ENCODE assay signal across 9 mouse cellular contexts in genomic region chr4:152360855-152361254, GRCm38 (mm10). TPM values are rescaled to one million over a fixed set of nuclear protein-coding genes. Genes with fewer than 3 reads are reported as not detected.
A peak's percentile ranks its signal among the peaks of the same experiment; 100 is the strongest.
DNase-seq lines count a peak whose midpoint lies in the region; ATAC-seq and TF ChIP-seq lines count a peak whose summit lies in the region.
"Had no signal": no experiment of that assay in that cellular context is flagged by ENCODE, and none has a peak within 500 bp of the region (broad histone marks: within the 10 kb centered on the region; RNA-seq: fewer than 3 reads in every experiment).

No protein-coding gene starts in this region.

- no peaks in the 10 kb centered on the region for H3K79me2 ChIP-seq in heart, adult 2 months (replicated peaks; ENCODE audit: control insufficient read depth, insufficient read depth, low read length)

- intact Hi-C loops in heart, adult 2 months (cut with DNase I) = no loop called here

- H3K27me3 ChIP-seq in heart, embryonic 13.5 days (replicated peaks) = peaks cover 68% of the 10 kb centered on the region
- H3K27me3 ChIP-seq in heart, adult 2 months (ENCODE audit: control insufficient read depth, insufficient read depth, low read length) = peaks cover 6% of the 10 kb centered on the region; the same call in 1 of the 2 replicates
- H3K27me3 ChIP-seq in intestine, embryonic 16.5 days (replicated peaks; ENCODE audit: control insufficient read depth, insufficient read depth, low read length) = peaks cover 10% of the 10 kb centered on the region
- H3K27me3 ChIP-seq in megakaryocyte, embryonic 14.5 days (replicated peaks) = peaks cover 49% of the 10 kb centered on the region

- WGBS in heart, embryonic 13.5 days = 2% methylated on average over 24 of the region's 24 CpGs
- WGBS in heart, adult 2 months = 4% methylated on average over 24 of the region's 24 CpGs
- WGBS in intestine, embryonic 16.5 days = 2% methylated on average over 24 of the region's 24 CpGs

- H3K36me3 ChIP-seq in heart, embryonic 13.5 days = no peaks in the 10 kb centered on the region
- H3K36me3 ChIP-seq in heart, adult 2 months (ENCODE audit: control insufficient read depth, insufficient read depth, low read length) = no peaks in the 10 kb centered on the region
- H3K36me3 ChIP-seq in intestine, embryonic 16.5 days (ENCODE audit: control insufficient read depth, insufficient read depth, low read length) = no peaks in the 10 kb centered on the region
- H3K36me3 ChIP-seq in megakaryocyte, embryonic 14.5 days (replicated peaks; ENCODE audit: low read length) = peaks cover 6% of the 10 kb centered on the region

- no peak for TF ChIP-seq POLR2A in heart, adult 2 months (IDR thresholded peaks at IDR 0.05; ENCODE audit: insufficient read depth, low read depth, low read length)

- H3K4me1 ChIP-seq in heart, embryonic 13.5 days = peaks cover 9% of the 10 kb centered on the region
- no peaks in the 10 kb centered on the region for H3K4me1 ChIP-seq in heart, adult 2 months (ENCODE audit: control insufficient read depth, insufficient read depth, low read length)
- peaks cover 9% of the 10 kb centered on the region for H3K4me1 ChIP-seq in intestine, embryonic 16.5 days (ENCODE audit: control insufficient read depth, insufficient read depth, low read length)
- H3K4me1 ChIP-seq in megakaryocyte, embryonic 14.5 days = peaks cover 50% of the 10 kb centered on the region

- peak overlapping the region; percentile 54 for H3K4me2 ChIP-seq in heart, embryonic 13.5 days
- peak overlapping the region; percentile 50 for H3K4me2 ChIP-seq in intestine, embryonic 16.5 days (ENCODE audit: low read depth, low read length)

- TF ChIP-seq CTCF in heart, adult 2 months (IDR thresholded peaks at IDR 0.05) = no peak

- H3K9me3 ChIP-seq in heart, embryonic 13.5 days = no peaks in the 10 kb centered on the region
- no peaks in the 10 kb centered on the region for H3K9me3 ChIP-seq in intestine, embryonic 16.5 days (ENCODE audit: control insufficient read depth, low read length)
- no peaks in the 10 kb centered on the region for H3K9me3 ChIP-seq in megakaryocyte, embryonic 14.5 days

- H3K27ac ChIP-seq in heart, embryonic 13.5 days (replicated peaks) = no peak overlapping the region
- H3K27ac ChIP-seq in heart, adult 2 months = no peak overlapping the region
- H3K27ac ChIP-seq in intestine, embryonic 16.5 days (ENCODE audit: low read length) = no peak overlapping the region

- no peak overlapping the region for H3K9ac ChIP-seq in heart, embryonic 13.5 days
- H3K9ac ChIP-seq in heart, adult 2 months (ENCODE audit: low read depth, low read length) = no peak overlapping the region
- no peak overlapping the region for H3K9ac ChIP-seq in intestine, embryonic 16.5 days (ENCODE audit: low read depth, low read length)

- no peak for ATAC-seq in heart, embryonic 13.5 days (ENCODE audit: extremely low read depth, insufficient number of reproducible peaks, low FRiP score, low TSS enrichment)
- ATAC-seq in intestine, embryonic 16.5 days = peak; percentile 83

- peak overlapping the region; percentile 13 for H3K4me3 ChIP-seq in heart, embryonic 13.5 days
- H3K4me3 ChIP-seq in heart, adult 2 months = no peak overlapping the region
- H3K4me3 ChIP-seq in intestine, embryonic 16.5 days (ENCODE audit: low read length) = peak overlapping the region; percentile 19; the same call in 1 of the 2 replicates
- H3K4me3 ChIP-seq in megakaryocyte, embryonic 14.5 days (replicated peaks) = peak overlapping the region; percentile 87

- TF ChIP-seq EP300 in heart, adult 2 months (IDR thresholded peaks at IDR 0.05; ENCODE audit: insufficient read depth, low read depth, low read length) = no peak

- DNase-seq in heart, adult 2 months = no peak
- peak; percentile 86 for DNase-seq in embryo, embryonic 11 days
- peak; percentile 39 for DNase-seq in thymus, postnatal 0 days (ENCODE audit: low spot score)
- DNase-seq in layer of hippocampus, adult 8-10 months (ENCODE audit: low spot score in 2 of 2) = no peak
- DNase-seq in adrenal gland, adult 8-10 months = no peak

RNA-seq across cellular contexts. Expression of gene Chd5, which starts 22.4 kb away (rescaled TPM):
- 0.09 and 0.29 TPM in 2 replicates for polyA plus RNA-seq in heart, embryonic 13.5 days (2015; fragmentation: Nextera tagmentation; extraction: Ambion mirVana)
- total RNA-seq in heart, adult 2 months (2021) = under 1 TPM; 0.13 to 0.48 TPM
- 0.18 and 0.29 TPM in 2 replicates for polyA plus RNA-seq in heart, adult 2 months (2012; rRNA removed)
- polyA plus RNA-seq in intestine, embryonic 16.5 days (2015; fragmentation: Nextera tagmentation; extraction: Ambion mirVana) = 1.5 and 1.9 TPM in 2 replicates
- polyA plus RNA-seq in megakaryocyte, embryonic 14.5 days (2012; ENCODE audit: insufficient read depth, low replicate concordance) = 1.7 and 4.2 TPM in 2 replicates
- polyA plus RNA-seq in thymus, postnatal 0 days (2015; fragmentation: Nextera tagmentation; extraction: Ambion mirVana) = 0.03 and 0.07 TPM in 2 replicates
- 100 to 1,000 TPM; 123 to 147 (median 134) TPM for total RNA-seq in layer of hippocampus, adult 8-10 months (2022)
- total RNA-seq in adrenal gland, adult 8-10 months (2022) = 10 to 100 TPM in 2 of 4 experiments, 1 to 10 TPM in 2; 7.0 to 16.9 (median 12.3) TPM

RNA-seq across cellular contexts. Expression of gene Rpl22, which starts 35.3 kb away (rescaled TPM):
- 226 and 250 TPM in 2 replicates for polyA plus RNA-seq in heart, embryonic 13.5 days (2015; fragmentation: Nextera tagmentation; extraction: Ambion mirVana)
- 100 to 1,000 TPM; 242 to 276 TPM for total RNA-seq in heart, adult 2 months (2021)
- 40.9 and 76.8 TPM in 2 replicates for polyA plus RNA-seq in heart, adult 2 months (2012; rRNA removed)
- polyA plus RNA-seq in intestine, embryonic 16.5 days (2015; fragmentation: Nextera tagmentation; extraction: Ambion mirVana) = 281 and 323 TPM in 2 replicates
- polyA plus RNA-seq in megakaryocyte, embryonic 14.5 days (2012; ENCODE audit: insufficient read depth, low replicate concordance) = 2.6 and 82.5 TPM in 2 replicates
- 557 and 592 TPM in 2 replicates for polyA plus RNA-seq in thymus, postnatal 0 days (2015; fragmentation: Nextera tagmentation; extraction: Ambion mirVana)
- total RNA-seq in layer of hippocampus, adult 8-10 months (2022) = 100 to 1,000 TPM; 161 to 249 (median 201) TPM
- 100 to 1,000 TPM; 415 to 500 (median 453) TPM for total RNA-seq in adrenal gland, adult 8-10 months (2022)

RNA-seq across cellular contexts. Expression of gene Rnf207, which starts 42.1 kb away (rescaled TPM):
- 71.2 and 73.2 TPM in 2 replicates for polyA plus RNA-seq in heart, embryonic 13.5 days (2015; fragmentation: Nextera tagmentation; extraction: Ambion mirVana)
- total RNA-seq in heart, adult 2 months (2021) = 10 to 100 TPM; 34.5 to 47.7 TPM
- 155 and 167 TPM in 2 replicates for polyA plus RNA-seq in heart, adult 2 months (2012; rRNA removed)
- 1.5 and 1.8 TPM in 2 replicates for polyA plus RNA-seq in intestine, embryonic 16.5 days (2015; fragmentation: Nextera tagmentation; extraction: Ambion mirVana)
- polyA plus RNA-seq in megakaryocyte, embryonic 14.5 days (2012; ENCODE audit: insufficient read depth, low replicate concordance) = 1.8 and 3.8 TPM in 2 replicates
- polyA plus RNA-seq in thymus, postnatal 0 days (2015; fragmentation: Nextera tagmentation; extraction: Ambion mirVana) = 0.09 TPM in 1 of 2 replicates, not detected in the other
- 10 to 100 TPM; 11.3 to 16.5 (median 13.8) TPM for total RNA-seq in layer of hippocampus, adult 8-10 months (2022)
- total RNA-seq in adrenal gland, adult 8-10 months (2022) = 1 to 10 TPM in 2 of 4 experiments, under 1 TPM in 2; 0.23 to 2.2 (median 1.0) TPM
- polyA plus RNA-seq: macrophage had no signal

Comparison
In these comparisons a context has a peak if more than half of its experiments do, and no peak if none do; other contexts are left out.
1. DNase-seq: peak in embryo, embryonic 11 days (single experiment) and thymus, postnatal 0 days (single experiment); none in heart, adult 2 months (0 of 2), layer of hippocampus, adult 8-10 months (0 of 2) and adrenal gland, adult 8-10 months (single experiment).
2. RNA of gene Rnf207, which starts 42.1 kb away (polyA plus RNA-seq): 155 to 167 TPM in heart, adult 2 months and 71.2 to 73.2 TPM in heart, embryonic 13.5 days; 1.8 to 3.8 TPM in megakaryocyte, embryonic 14.5 days, 1.5 to 1.8 TPM in intestine, embryonic 16.5 days and 0.09 TPM in thymus, postnatal 0 days; every median in the first group is over 10 times any median in the second.